Mouse (Mus musculus): ENCODE results near the gene Serac1. TPM values are rescaled to one million over a fixed set of nuclear protein-coding genes. Genes with fewer than 3 reads are reported as not detected.
"Not testable (repeated sequence)": the region's sequence is repeated elsewhere in the genome, so short reads cannot be mapped to it uniquely, and the experiment has no call there.

The Serac1 gene
- polyA plus RNA-seq, 1 experiment from 2014 or later, result 9.7 TPM

DNA sequence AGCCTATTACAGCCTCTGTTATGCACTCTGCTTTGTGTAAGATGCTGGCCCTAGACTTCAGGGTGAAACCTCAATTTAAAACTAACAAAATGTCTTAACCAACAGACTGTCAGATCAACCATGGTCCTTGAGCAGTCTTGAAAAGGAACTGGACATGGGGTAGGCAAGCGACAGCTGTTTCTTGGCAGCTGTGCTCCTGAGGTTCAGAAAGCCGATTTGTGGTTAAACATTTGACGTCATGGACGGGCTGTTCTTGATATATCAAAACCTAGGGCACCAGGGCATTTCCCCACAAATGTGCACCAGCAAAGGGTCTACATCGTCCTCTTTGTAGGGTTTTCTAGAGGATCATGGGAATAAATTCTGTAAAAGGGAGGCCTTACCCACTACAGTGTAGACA lies 16.0 kb downstream of the Serac1 start:
- 83% methylated on average over 5 of the region's 5 CpGs for WGBS
- ATAC-seq (ENCODE audit: insufficient number of reproducible peaks, insufficient read depth, low FRiP score, low TSS enrichment), result no peak
- Histone ChIP-seq H3K27ac (no peak overlapping the region), H3K9me3 (no peaks in the 10 kb centered on the region), H3K9ac (no peak overlapping the region), H3K36me3 (peaks cover 34% of the 10 kb centered on the region), H3K4me3 (no peak overlapping the region), H3K4me2 (replicated peaks) (no peak overlapping the region), H3K27me3 (no peaks in the 10 kb centered on the region), H3K4me1 (no peaks in the 10 kb centered on the region)

GRCm38 (mm10) chr17:6062793-6063192 lies 16.7 kb downstream of the Serac1 start:
- H3K36me3 ChIP-seq, result peaks cover 34% of the 10 kb centered on the region
- 74% methylated on average over 8 of the region's 8 CpGs for WGBS

GRCm38 (mm10) chr17:6054934-6055355 lies 24.6 kb downstream of the Serac1 start:
- no peaks in the 10 kb centered on the region for H3K27me3 ChIP-seq
- no peak overlapping the region for H3K4me3 ChIP-seq
- H3K9me3 ChIP-seq, result no peaks in the 10 kb centered on the region
- H3K36me3 ChIP-seq, result peaks cover 4% of the 10 kb centered on the region; the same call in 1 of the 2 replicates
- H3K9ac ChIP-seq, result no peak overlapping the region
- H3K4me2 ChIP-seq (replicated peaks), result no peak overlapping the region
- no peak overlapping the region for H3K27ac ChIP-seq
- H3K4me1 ChIP-seq, result no peaks in the 10 kb centered on the region
- WGBS, result 18% methylated on average over 5 of the region's 5 CpGs
- no peak for ATAC-seq (ENCODE audit: insufficient number of reproducible peaks, insufficient read depth, low FRiP score, low TSS enrichment)

More at GRCm38 (mm10) chr17:6062793-6063192, 16.7 kb downstream of the Serac1 start:
- Histone ChIP-seq H3K27me3 (no peaks in the 10 kb centered on the region), H3K4me1 (no peaks in the 10 kb centered on the region), H3K9ac (no peak overlapping the region), H3K4me3 (no peak overlapping the region), H3K27ac (no peak overlapping the region), H3K9me3 (no peaks in the 10 kb centered on the region), H3K4me2 (replicated peaks) (no peak overlapping the region)
- no peak for ATAC-seq (ENCODE audit: insufficient number of reproducible peaks, insufficient read depth, low FRiP score, low TSS enrichment)

DNA sequence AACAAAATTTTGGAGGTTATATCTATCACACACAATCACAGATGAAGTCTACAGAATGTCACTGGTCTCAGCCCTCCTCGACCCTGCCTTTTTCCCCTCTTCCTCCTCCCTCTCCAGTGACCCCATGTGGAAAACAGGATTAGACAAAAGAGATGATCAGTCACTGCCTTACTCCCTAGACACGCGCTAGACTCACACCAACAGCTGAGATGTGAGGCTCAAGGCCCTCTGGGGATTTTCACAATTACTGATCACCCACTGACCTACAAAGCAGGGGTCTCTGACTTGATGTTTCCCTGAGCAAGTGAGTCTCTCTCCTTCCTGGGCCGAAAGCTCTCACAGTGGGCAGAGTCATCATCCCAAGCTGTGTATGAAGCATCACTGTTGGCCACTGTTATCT lies 26.7 kb downstream of the Serac1 start:
- Histone ChIP-seq H3K4me3 (no peak overlapping the region), H3K4me2 (replicated peaks) (no peak overlapping the region), H3K36me3 (peaks cover 7% of the 10 kb centered on the region; the same call in 1 of the 2 replicates), H3K27me3 (no peaks in the 10 kb centered on the region), H3K27ac (no peak overlapping the region), H3K9me3 (no peaks in the 10 kb centered on the region), H3K9ac (no peak overlapping the region), H3K4me1 (no peaks in the 10 kb centered on the region)
- ATAC-seq (ENCODE audit: insufficient number of reproducible peaks, insufficient read depth, low FRiP score, low TSS enrichment), result no peak
- 68% methylated on average over 4 of the region's 4 CpGs for WGBS

GRCm38 (mm10) chr17:6037507-6037906 lies 42.0 kb downstream of the Serac1 start:
- Histone ChIP-seq H3K9me3 (no peaks in the 10 kb centered on the region), H3K27ac (no peak overlapping the region), H3K9ac (no peak overlapping the region), H3K4me3 (no peak overlapping the region), H3K4me2 (replicated peaks) (no peak overlapping the region), H3K27me3 (no peaks in the 10 kb centered on the region), H3K36me3 (0 out of 2 replicates have a peak, but pooled peaks cover 3% of the 10 kb centered on the region), H3K4me1 (no peaks in the 10 kb centered on the region)
- 88% methylated on average over 10 of the region's 10 CpGs for WGBS
- ATAC-seq (ENCODE audit: insufficient number of reproducible peaks, insufficient read depth, low FRiP score, low TSS enrichment), result no peak

GRCm38 (mm10) chr17:6036872-6037271 lies 42.7 kb downstream of the Serac1 start:
- Histone ChIP-seq H3K36me3 (0 out of 2 replicates have a peak, but pooled peaks cover 3% of the 10 kb centered on the region), H3K4me3 (no peak overlapping the region), H3K4me1 (no peaks in the 10 kb centered on the region), H3K9me3 (no peaks in the 10 kb centered on the region), H3K27me3 (no peaks in the 10 kb centered on the region), H3K27ac (no peak overlapping the region), H3K4me2 (replicated peaks) (no peak overlapping the region), H3K9ac (no peak overlapping the region)
- WGBS, result 92% methylated on average over 11 of the region's 11 CpGs
- ATAC-seq (ENCODE audit: insufficient number of reproducible peaks, insufficient read depth, low FRiP score, low TSS enrichment), result no peak

DNA sequence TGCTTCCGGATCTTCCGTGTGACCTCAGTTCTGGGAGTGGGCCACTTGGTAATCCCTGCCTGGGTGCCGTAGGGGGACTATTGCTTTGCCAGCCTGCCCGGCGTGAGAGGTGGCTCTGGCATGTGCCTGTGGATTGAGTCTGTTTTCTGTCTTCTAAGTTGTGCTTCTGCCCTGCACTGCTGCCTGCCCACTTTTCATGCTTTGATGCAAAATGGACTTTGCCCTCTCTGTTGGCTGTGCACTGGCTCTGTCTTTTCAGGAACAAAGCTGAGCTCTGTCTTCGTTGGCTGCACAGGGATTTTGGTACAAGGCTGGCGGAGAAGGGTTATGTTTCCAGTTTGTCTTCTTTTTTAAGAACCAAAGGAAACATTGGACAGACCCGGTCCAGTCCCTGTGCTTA lies 43.1 kb downstream of the Serac1 start:
- no peaks in the 10 kb centered on the region for H3K27me3 ChIP-seq
- no peak overlapping the region for H3K4me3 ChIP-seq
- no peaks in the 10 kb centered on the region for H3K9me3 ChIP-seq
- no peak overlapping the region for H3K27ac ChIP-seq
- no peak overlapping the region for H3K4me2 ChIP-seq (replicated peaks)
- 76% methylated on average over 8 of the region's 8 CpGs for WGBS
- no peak overlapping the region for H3K9ac ChIP-seq
- H3K36me3 ChIP-seq, result no peaks in the 10 kb centered on the region
- H3K4me1 ChIP-seq, result no peaks in the 10 kb centered on the region
- ATAC-seq (ENCODE audit: insufficient number of reproducible peaks, insufficient read depth, low FRiP score, low TSS enrichment), result no peak

DNA sequence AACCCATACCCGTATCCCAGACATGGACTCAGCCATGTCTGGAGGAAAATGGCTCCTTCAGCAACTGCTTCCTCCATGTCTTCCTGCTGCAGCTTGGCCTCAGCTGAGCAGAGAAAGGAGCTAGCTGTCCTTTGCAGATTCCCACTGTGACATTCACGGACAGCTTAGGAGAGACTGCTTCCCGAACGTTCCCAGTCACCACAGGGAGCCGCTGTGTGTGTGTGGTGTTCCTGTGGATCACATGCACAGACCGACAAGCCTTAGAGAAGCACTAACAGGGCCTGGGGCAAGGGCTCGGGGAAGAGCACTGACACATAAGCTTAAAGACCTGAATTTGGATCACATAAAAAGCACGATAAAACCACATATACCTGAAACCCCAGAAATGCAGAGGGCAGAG lies 43.9 kb downstream of the Serac1 start:
- no peaks in the 10 kb centered on the region for H3K9me3 ChIP-seq
- H3K9ac ChIP-seq, result no peak overlapping the region
- H3K4me1 ChIP-seq, result no peaks in the 10 kb centered on the region
- no peak overlapping the region for H3K27ac ChIP-seq
- WGBS, result 43% methylated on average over 8 of the region's 8 CpGs
- no peak for ATAC-seq (ENCODE audit: insufficient number of reproducible peaks, insufficient read depth, low FRiP score, low TSS enrichment)
- H3K4me3 ChIP-seq, result no peak overlapping the region
- no peak overlapping the region for H3K4me2 ChIP-seq (replicated peaks)
- no peaks in the 10 kb centered on the region for H3K27me3 ChIP-seq
- H3K36me3 ChIP-seq, result no peaks in the 10 kb centered on the region

DNA sequence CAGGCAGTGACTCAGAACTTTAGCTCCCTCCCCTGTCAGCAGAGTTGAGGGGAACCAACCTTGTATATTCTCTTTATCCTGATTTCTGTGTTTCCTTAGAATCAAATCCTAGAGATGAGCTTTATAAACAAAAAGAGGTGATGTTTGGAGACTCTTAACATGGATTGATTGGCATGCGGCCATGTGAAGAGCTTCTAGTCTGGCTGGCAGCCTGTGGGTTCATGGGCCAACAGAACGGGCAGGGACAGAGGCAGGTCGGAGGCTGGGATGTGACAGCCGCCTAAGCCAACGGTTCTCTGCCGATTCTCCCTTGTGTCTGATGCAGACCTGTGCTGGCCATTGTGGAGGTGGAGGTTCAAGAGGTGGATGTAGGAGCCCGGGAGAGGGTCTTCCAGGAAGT lies 53.7 kb downstream of the Serac1 start:
- no peak overlapping the region for H3K4me3 ChIP-seq
- no peak overlapping the region for H3K9ac ChIP-seq
- no peak overlapping the region for H3K27ac ChIP-seq
- no peaks in the 10 kb centered on the region for H3K4me1 ChIP-seq
- no peaks in the 10 kb centered on the region for H3K9me3 ChIP-seq
- peaks cover 8% of the 10 kb centered on the region; the same call in 1 of the 2 replicates for H3K36me3 ChIP-seq
- H3K27me3 ChIP-seq, result no peaks in the 10 kb centered on the region
- no peak for ATAC-seq (ENCODE audit: insufficient number of reproducible peaks, insufficient read depth, low FRiP score, low TSS enrichment)
- 87% methylated on average over 7 of the region's 7 CpGs for WGBS
- no peak overlapping the region for H3K4me2 ChIP-seq (replicated peaks)

- not testable (repeated sequence) for H3K9me3 ChIP-seq; H3K27me3 ChIP-seq; H3K4me1 ChIP-seq; H3K9ac ChIP-seq; H3K36me3 ChIP-seq; H3K4me3 ChIP-seq; ATAC-seq (ENCODE audit: insufficient number of reproducible peaks, insufficient read depth, low FRiP score, low TSS enrichment)
- Histone ChIP-seq H3K4me2 (replicated peaks) (peak overlapping the region; percentile 31; the same call in 1 of the 2 replicates), H3K27ac (peak overlapping the region; percentile 79; the same call in 1 of the 2 replicates)
- 50% methylated on average over 5 of the region's 5 CpGs for WGBS
Measured at GRCm38 (mm10) chr17:6021374-6021789, 58.2 kb downstream of the Serac1 start.

DNA sequence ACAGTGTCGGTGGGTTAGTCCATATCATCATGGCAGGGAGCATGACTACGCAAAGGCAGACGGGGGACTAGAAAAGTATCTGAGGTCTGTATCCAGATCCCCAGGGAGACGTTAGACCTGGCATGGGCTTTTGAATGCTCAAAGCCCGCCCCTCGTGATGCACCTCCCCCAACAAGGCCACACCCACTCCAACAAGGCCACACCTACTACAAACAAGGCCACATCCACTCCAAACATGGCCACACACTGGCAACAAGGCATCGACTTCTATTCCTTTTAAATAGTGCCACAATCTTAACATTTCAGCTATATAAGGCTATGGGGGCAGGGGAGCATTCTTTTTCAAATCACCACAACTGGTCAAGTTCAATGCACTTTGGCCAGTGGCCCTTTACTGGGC lies 58.9 kb downstream of the Serac1 start:
- H3K4me3 ChIP-seq, result no peak overlapping the region
- H3K27ac ChIP-seq, result peak overlapping the region; percentile 79; the same call in 1 of the 2 replicates
- H3K4me1 ChIP-seq, result no peaks in the 10 kb centered on the region
- no peak overlapping the region for H3K9ac ChIP-seq
- H3K36me3 ChIP-seq, result no peaks in the 10 kb centered on the region
- no peaks in the 10 kb centered on the region for H3K9me3 ChIP-seq
- H3K27me3 ChIP-seq, result no peaks in the 10 kb centered on the region
- ATAC-seq (ENCODE audit: insufficient number of reproducible peaks, insufficient read depth, low FRiP score, low TSS enrichment), result no peak
- peak overlapping the region; percentile 31; the same call in 1 of the 2 replicates for H3K4me2 ChIP-seq (replicated peaks)
- WGBS, result 55% methylated on average over 7 of the region's 7 CpGs

GRCm38 (mm10) chr17:6019776-6020175 lies 59.8 kb downstream of the Serac1 start:
- H3K4me2 ChIP-seq (replicated peaks), result no peak overlapping the region
- H3K4me3 ChIP-seq, result no peak overlapping the region
- WGBS, result 59% methylated on average over 2 of the region's 2 CpGs
- no peaks in the 10 kb centered on the region for H3K9me3 ChIP-seq
- H3K4me1 ChIP-seq, result no peaks in the 10 kb centered on the region
- no peak overlapping the region for H3K9ac ChIP-seq
- H3K27ac ChIP-seq, result no peak overlapping the region
- H3K27me3 ChIP-seq, result no peaks in the 10 kb centered on the region
- no peaks in the 10 kb centered on the region for H3K36me3 ChIP-seq
- ATAC-seq (ENCODE audit: insufficient number of reproducible peaks, insufficient read depth, low FRiP score, low TSS enrichment), result no peak

DNA sequence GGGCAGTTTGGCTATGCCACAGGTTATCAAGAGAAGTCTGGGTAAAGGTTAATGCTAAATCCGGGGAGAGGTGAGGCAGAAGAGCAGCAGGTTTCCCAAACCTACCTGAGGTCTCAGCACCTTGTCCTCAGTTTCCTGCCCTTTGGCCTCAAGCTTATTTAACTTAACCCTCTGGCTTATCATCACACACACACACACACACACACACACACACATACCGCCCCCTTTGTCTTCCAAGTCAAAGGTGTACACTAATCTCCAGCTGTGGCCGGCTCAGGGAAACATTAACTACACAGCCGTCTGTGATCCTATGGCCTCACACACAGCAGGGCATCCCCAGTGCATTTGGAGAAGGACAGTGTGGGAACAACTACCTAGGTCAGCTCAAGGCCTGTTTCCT lies 61.2 kb downstream of the Serac1 start:
- H3K27ac ChIP-seq, result no peak overlapping the region

More for the DNA sequence above, 61.2 kb downstream of the Serac1 start:
- Histone ChIP-seq H3K27me3 (no peaks in the 10 kb centered on the region), H3K9ac (no peak overlapping the region), H3K36me3 (no peaks in the 10 kb centered on the region), H3K4me1 (no peaks in the 10 kb centered on the region), H3K4me3 (no peak overlapping the region), H3K9me3 (no peaks in the 10 kb centered on the region), H3K4me2 (replicated peaks) (no peak overlapping the region)
- WGBS, result 71% methylated on average over 4 of the region's 4 CpGs
- ATAC-seq (ENCODE audit: insufficient number of reproducible peaks, insufficient read depth, low FRiP score, low TSS enrichment), result no peak

Measured in embryonic facial prominence, embryonic 12.5 days (tissue).